In the genomic region with DNA sequence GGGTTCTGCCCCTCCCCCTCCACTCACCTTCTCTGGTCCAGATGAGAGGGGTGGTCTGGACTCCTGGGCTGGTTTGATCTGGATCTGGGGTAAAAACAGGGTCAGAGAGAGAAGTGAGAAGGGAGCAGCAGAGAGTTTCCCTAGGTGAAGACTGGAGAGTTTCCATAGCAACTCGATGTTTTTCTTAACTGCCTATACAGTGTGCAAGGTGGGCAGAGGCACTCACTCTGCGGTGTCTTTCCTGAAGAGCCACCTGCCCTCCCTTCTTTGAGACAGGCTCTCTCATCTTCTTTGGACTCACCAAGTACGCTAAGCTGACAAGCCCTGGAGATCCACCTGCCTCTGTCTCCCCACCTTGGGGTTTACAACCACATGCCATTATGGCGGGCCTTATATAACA, we compare ENCODE assay signal across 24 mouse cellular contexts. TPM values are rescaled to one million over a fixed set of nuclear protein-coding genes. Genes with fewer than 3 reads are reported as not detected.
"Had no signal": no experiment of that assay in that cellular context is flagged by ENCODE, and none has a peak within 500 bp of the region (broad histone marks: within the 10 kb centered on the region; RNA-seq: fewer than 3 reads in every experiment).

No protein-coding gene starts in this region.

- H3K27ac ChIP-seq: intestine, embryonic 15.5 days; kidney, embryonic 15.5 days; limb, embryonic 12.5 days; limb, embryonic 15.5 days; liver, embryonic 14.5 days; midbrain, embryonic 12.5 days; midbrain, embryonic 15.5 days; neural tube, embryonic 13.5 days; stomach, postnatal 0 days had no signal

- H3K36me3 ChIP-seq: intestine, embryonic 15.5 days; kidney, embryonic 15.5 days; limb, embryonic 12.5 days; limb, embryonic 15.5 days; midbrain, embryonic 12.5 days; midbrain, embryonic 15.5 days; neural tube, embryonic 13.5 days had no signal

- ATAC-seq: intestine, embryonic 15.5 days; liver, postnatal 0 days; lung, postnatal 0 days; midbrain, embryonic 15.5 days had no signal

- H3K4me3 ChIP-seq: intestine, embryonic 15.5 days; kidney, embryonic 15.5 days; limb, embryonic 12.5 days; limb, embryonic 15.5 days; midbrain, embryonic 12.5 days; midbrain, embryonic 15.5 days; neural tube, embryonic 13.5 days had no signal

- DNase-seq: kidney, adult 11 months; kidney, adult 8-10 months; kidney, postnatal 10 days; kidney, postnatal 36 days; left cerebral cortex, postnatal 4 days; liver, postnatal 0 days; lung, embryonic 14.5 days; lung, postnatal 36 days; retina, postnatal 1 day; right cerebral cortex, postnatal 25 days; spleen, adult 18-20 months; thymus, postnatal 14 days had no signal

RNA-seq across cellular contexts. Expression of gene Fxyd1, which starts 18.0 kb away (rescaled TPM):
- total RNA-seq: neutrophil, adult 5-6 weeks had no signal

RNA-seq across cellular contexts. Expression of gene Lgi4, which starts 20.1 kb away (rescaled TPM):
- polyA plus RNA-seq: liver, postnatal 0 days had no signal

RNA-seq across cellular contexts. Expression of gene Fxyd3, which starts 37.5 kb away (rescaled TPM):
- total RNA-seq: left cerebral cortex, postnatal 14 days; left cerebral cortex, postnatal 4 days; neutrophil, adult 5-6 weeks had no signal
- polyA plus RNA-seq: midbrain, embryonic 15.5 days had no signal
